ENCODE assay signal across 24 mouse cellular contexts in the genomic region with DNA sequence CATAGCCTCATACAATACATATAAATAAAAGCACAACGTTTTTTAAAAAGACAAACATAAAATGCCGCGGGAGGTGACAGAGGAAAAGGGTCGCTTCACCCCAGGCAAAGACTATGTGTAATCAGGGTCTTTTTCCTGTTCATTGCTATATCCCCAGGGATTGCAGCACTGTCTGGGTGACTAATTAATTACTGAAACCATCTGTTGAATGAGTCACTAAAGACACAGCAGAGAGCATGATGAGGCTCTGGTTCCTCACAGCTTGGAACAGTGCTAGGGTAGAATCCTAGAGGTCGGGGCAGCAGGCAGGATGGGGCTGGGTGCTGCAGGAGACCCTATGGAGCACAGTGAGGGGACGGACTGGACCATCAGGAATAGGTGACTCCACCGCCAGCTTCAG. TPM values are rescaled to one million over a fixed set of nuclear protein-coding genes. Genes with fewer than 3 reads are reported as not detected.
"Had no signal": no experiment of that assay in that cellular context is flagged by ENCODE, and none has a peak within 500 bp of the region (broad histone marks: within the 10 kb centered on the region; RNA-seq: fewer than 3 reads in every experiment).

No protein-coding gene starts in this region.

- ATAC-seq: liver, embryonic 12.5 days had no signal

- H3K9ac ChIP-seq: limb, embryonic 15.5 days; liver, embryonic 12.5 days; lung, embryonic 14.5 days; neural tube, embryonic 12.5 days had no signal

- H3K4me3 ChIP-seq: limb, embryonic 15.5 days; liver, embryonic 12.5 days; midbrain, embryonic 10.5 days; neural tube, embryonic 12.5 days had no signal

- H3K9me3 ChIP-seq: limb, embryonic 15.5 days; liver, embryonic 12.5 days; midbrain, embryonic 10.5 days; neural tube, embryonic 12.5 days had no signal

- H3K27ac ChIP-seq: limb, embryonic 15.5 days; liver, embryonic 12.5 days; midbrain, embryonic 10.5 days; neural tube, embryonic 12.5 days had no signal

- DNase-seq: kidney, adult 11 months; layer of hippocampus, adult 9-11 months; layer of hippocampus, postnatal 36 days; lung, embryonic 14.5 days; lung, postnatal 10 days; lung, postnatal 4 days; midbrain, embryonic 14.5 days; retina, postnatal 1 day; right cerebral cortex, postnatal 4 days; spleen, adult 18-20 months; thymus, adult 18-20 months; thymus, postnatal 14 days had no signal

- H3K4me2 ChIP-seq: limb, embryonic 15.5 days; liver, embryonic 12.5 days; lung, embryonic 14.5 days; neural tube, embryonic 12.5 days had no signal

- H3K4me1 ChIP-seq: limb, embryonic 15.5 days; midbrain, embryonic 10.5 days; neural tube, embryonic 12.5 days had no signal

- H3K36me3 ChIP-seq: limb, embryonic 15.5 days; liver, embryonic 12.5 days; midbrain, embryonic 10.5 days; neural tube, embryonic 12.5 days had no signal

- H3K27me3 ChIP-seq: limb, embryonic 15.5 days; neural tube, embryonic 12.5 days had no signal

RNA-seq across cellular contexts. Expression of a gene that starts 9.3 kb away (rescaled TPM):
- total RNA-seq: layer of hippocampus, adult 18-20 months; layer of hippocampus, postnatal 36 days; left cerebral cortex, adult 8-10 months; left cerebral cortex, postnatal 25 days; megakaryocyte, adult 5-6 weeks; neutrophil, adult 5-6 weeks had no signal
- polyA plus RNA-seq: limb, embryonic 11.5 days; limb, embryonic 15.5 days; liver, embryonic 12.5 days; liver, embryonic 16.5 days; lung, embryonic 14.5 days; midbrain, embryonic 10.5 days; midbrain, embryonic 14.5 days; neural tube, embryonic 12.5 days; stomach, embryonic 14.5 days had no signal
